Mouse (Mus musculus) embryo, embryonic 9.5 days (tissue): ENCODE results near the gene Usp53.
A peak's percentile ranks its signal among the peaks of the same experiment; 100 is the strongest.

Source experiments
- DNase-seq: peaks from one replicate; pipeline ENCODE4 v3.0.0-alpha.2; 2017; ENCODE audit errors: extremely low spot score

Usp53 gene

GRCm38 (mm10) chr3:122984249-122985182 lies at the start of gene Usp53:
TSS of gene Usp53 (minus strand) at chr3:122984510.
- peak; percentile 99 for DNase-seq

DNA sequence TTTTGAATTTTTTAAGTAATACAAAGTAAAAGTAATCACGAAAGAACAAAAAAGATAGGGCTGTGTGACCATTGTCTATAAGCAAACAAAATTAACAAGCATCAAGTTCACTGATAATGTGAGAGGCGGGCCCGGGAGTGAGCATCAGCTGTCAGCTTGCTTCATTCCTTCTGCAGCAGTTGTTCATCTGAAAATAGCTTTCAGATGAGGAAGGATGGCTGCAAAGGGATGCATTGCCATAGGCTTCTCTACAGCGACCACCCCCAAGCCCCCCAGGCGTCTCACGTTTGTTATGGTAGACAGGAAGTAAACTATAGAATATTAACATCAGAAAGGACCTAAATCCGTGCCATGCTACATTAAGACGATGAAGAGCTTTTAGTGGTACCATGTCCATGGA lies 49.5 kb upstream of the Usp53 start:
- no peak for DNase-seq

GRCm38 (mm10) chr3:123025634-123026033 lies 41.3 kb upstream of the Usp53 start:
- DNase-seq, result no peak

DNA sequence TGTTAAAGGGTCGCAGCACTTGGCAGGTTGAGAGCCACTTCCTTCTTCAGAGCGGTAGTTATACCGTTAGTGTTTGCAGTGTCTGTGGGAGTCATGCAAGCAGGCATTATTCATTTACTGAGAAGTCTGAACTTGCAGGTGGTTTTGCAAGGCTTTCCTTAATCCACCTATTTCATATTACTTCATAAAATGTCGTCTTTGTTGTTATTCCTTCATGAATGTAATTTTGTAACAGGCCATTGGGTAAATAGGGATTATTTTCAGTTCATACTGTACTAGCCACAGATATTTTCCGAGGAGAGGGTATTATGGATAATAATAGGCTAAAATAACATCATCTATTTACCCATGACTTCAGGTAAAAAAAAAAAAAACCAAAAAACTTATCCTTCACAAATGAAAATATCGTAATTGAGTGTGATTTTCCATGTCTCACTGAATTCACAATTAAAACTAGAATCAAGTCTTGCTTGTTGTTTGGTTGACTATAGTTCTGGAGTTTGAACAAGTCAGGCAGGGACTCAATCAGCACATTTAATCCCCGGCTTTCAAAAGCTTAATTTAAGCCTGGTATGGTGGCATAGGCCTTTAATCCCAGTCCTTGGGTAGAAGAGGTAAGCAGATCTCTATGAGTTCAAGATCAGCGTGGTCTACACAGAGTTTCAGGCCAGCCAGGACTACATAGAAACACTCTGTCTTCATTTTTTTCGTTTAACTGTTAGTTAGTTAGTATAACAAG lies 40.4 kb upstream of the Usp53 start:
- DNase-seq, result no peak

- DNase-seq, result no peak
These were observed 34.5 kb upstream of the Usp53 start for GRCm38 (mm10) chr3:123018792-123019191.

DNA sequence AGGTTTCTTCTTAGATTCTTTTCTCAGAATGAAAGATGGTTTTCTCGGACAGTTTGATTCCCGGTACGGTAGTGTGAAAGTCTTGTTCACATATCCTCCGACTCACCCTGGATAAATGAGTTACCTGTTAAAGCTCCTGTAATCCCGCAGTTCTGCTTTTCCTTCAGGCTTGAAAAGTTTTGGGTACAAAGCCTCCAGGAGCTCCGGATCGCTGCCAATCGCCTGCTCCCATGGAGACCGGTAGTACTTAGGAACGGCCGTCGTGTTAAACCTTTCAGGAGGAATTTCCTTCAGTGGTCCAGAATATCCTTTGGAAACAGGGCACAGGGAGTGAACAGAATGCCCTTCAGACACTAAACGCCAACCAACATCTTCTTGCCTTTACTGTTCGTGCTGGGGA lies 29.2 kb upstream of the Usp53 start:
- DNase-seq, result no peak

- DNase-seq, result peak; percentile 12
These were observed 25.1 kb upstream of the Usp53 start for GRCm38 (mm10) chr3:123009417-123009816.

- no peak for DNase-seq
These were observed 23.1 kb upstream of the Usp53 start for GRCm38 (mm10) chr3:123007386-123007785.

DNA sequence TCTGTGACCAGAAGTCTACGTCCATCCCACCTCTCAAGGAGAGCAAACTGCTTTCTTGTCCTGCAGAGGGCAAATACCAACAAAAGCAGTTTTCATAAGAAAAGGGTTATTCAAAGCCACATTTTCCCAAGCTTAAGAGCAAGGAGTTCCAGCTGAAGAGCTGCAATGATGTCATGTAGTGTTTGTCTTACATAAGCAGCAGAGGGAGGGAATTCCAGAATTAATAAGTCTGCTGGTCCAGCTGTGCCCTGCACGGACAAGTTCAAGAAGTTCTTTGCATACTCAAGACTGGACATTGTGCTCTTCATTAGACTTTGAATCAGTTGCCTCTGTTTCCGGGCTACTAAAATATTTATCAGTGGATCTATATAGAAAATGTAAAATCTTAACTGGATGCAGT lies 16.7 kb upstream of the Usp53 start:
- no peak for DNase-seq

DNA sequence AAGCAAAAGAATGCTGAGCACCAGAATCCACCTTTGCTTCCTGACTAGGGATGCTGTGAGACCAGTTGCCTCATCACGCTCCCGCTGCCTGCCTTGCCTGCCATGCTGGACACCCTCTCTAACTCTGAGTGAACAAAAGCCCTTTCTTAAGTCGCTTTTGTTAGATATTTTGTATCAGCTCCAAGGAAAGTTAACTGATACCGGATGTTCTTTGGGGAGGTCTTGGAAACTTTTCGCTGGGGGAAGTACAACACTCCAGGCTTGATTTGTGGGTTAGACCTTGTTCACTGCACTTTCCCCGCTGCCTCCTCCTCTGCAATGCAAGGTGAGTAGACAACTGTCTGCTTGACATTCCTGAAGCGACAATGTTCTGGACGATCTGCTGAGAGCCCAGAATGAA lies 14.2 kb upstream of the Usp53 start:
- no peak for DNase-seq

DNA sequence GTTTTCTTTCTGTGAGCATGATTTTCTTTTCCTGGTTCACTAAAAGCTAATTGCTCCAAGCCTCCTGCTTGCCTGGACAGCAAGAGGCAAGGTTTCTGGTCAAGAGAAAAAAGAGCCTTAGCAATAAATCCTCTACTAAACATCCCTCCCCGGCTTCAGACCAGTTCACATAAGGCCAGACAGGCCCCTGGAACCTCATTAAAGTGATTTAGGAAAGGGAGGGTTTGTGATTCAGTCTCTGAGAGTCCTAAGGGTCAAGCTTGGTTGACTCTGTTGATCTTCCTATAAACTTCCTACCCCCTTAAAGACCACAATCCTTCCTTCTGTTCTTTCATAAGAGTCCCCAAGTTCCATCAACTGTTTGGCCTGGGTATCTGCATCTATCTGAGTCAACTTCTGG lies 12.7 kb upstream of the Usp53 start:
- no peak for DNase-seq

GRCm38 (mm10) chr3:122986906-122987305 lies 2.6 kb upstream of the Usp53 start:
- DNase-seq, result no peak

- DNase-seq, result no peak
These were observed 2.1 kb upstream of the Usp53 start for GRCm38 (mm10) chr3:122986386-122986785.

- no peak for DNase-seq
These were observed 1.1 kb upstream of the Usp53 start for GRCm38 (mm10) chr3:122985183-122985944.

DNA sequence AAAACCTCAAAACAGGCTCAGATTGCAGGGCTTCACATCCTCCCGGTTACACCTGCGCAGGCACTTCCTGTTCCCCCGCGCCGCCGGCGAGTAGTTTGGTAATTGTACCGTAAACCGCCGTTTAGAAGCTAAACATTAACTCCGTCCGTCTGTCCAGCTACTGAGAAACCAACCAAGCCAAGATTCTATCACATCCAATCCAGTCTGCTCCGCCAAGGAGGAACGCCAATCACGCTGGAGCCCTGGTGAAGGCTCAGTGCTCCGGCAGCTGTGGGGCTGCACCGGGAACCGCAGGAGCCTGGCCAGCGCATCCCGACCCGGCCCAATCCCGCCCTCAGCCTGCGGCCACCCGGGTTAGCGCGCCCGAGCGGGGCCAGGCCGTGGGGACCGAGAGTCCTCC lies 461 bp downstream of the Usp53 start:
- DNase-seq, result no peak

GRCm38 (mm10) chr3:122975964-122976363 lies 8.3 kb downstream of the Usp53 start:
- DNase-seq, result no peak

- DNase-seq, result no peak
These were observed 8.9 kb downstream of the Usp53 start for GRCm38 (mm10) chr3:122975363-122975762.

GRCm38 (mm10) chr3:122974833-122975232 lies 9.5 kb downstream of the Usp53 start:
- DNase-seq, result no peak

DNA sequence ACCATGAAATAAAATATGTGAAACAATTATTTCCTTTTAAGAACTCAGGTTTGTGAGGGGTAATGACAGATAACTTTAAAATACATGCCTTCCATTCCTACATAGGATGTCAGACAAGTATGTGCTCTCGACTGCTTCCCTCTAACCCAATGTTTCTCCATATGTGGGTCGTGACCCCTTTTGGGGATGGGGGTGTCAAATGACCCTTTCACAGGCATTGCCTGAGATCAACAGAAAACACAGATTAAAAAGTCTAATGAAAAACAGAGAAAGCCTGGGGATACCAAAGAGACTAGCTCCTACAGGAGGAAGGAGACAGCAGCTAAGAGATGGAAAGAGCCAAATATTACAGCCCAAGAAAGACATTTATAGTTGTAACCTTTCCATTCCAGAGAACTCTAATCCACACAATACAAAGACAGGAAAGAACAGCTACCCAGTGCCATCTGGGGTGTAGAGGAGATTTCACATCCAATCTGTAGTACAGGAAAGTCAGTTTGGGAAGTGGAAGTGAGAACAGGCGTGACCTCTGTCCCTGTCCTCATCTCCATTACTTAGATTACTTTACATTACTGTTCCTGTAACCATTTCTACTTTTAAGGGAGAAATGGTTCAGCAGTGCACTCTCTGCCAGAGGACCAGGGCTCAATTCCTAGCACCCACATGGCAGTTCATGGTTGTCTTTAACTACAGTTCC lies 12.0 kb downstream of the Usp53 start:
- DNase-seq, result peak; percentile 24

DNA sequence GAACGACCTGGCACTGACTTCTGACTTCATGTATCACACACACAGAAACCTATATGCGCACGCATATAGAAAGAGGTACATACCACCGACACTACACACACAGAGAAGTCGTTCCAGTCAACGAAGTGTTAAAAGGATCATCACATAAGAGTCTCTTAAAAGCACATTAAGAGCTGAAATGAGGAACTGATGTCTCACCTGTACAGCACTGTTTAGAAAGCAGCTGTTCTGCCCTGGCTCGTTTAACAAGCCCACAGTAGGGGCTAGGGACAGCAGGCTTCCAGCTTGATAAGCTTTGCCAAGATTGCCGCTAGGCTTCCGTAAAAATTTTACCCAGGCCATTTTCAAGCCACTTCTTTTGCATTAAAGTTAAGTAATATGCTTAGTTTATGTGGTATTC lies 15.9 kb downstream of the Usp53 start:
- no peak for DNase-seq

DNA sequence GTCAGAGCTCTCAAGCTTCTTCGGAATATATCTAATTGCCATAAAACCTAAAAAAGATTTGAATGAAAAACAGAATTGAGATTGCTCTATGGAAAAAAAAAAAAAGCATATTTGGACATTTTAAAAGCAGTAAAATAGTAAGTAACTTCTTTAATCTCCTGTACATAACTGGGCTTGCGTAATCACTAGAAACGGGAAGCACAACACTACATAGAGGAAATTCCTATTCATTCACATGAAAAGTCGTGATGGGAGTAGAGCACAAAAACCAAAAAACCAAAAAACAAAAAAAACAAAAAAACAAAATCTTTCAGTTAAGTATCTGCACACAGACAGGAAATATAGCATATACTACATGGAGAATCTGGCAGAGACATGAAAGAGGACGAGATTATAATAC lies 20.0 kb downstream of the Usp53 start:
- no peak for DNase-seq

- no peak for DNase-seq
These were observed 34.2 kb downstream of the Usp53 start for GRCm38 (mm10) chr3:122950129-122950528.
